Mouse (Mus musculus) liver, postnatal 0 days (tissue): ENCODE data around the gene Pth2. TPM values are rescaled to one million over a fixed set of nuclear protein-coding genes. Genes with fewer than 3 reads are reported as not detected.

Experiments used
- ATAC-seq: fragments of 200-750 bp; cut with Nextera tagmentation; 2 replicates; pipeline ENCODE4 v1.8.0; 2017; ENCODE audit warnings: mild to moderate bottlenecking, moderate library complexity
- DNase-seq: peaks from one replicate; pipeline ENCODE4 v3.0.0-alpha.2; 2016
- H3K27ac ChIP-seq: fragments of 300-500 bp; sonication (generic); 2 replicates; pipeline ENCODE4 v1.5.1; 2014; ENCODE audit warnings: antibody characterized with exemption, moderate library complexity, mild to moderate bottlenecking, low read depth
- H3K27me3 ChIP-seq: fragments of 300-500 bp; sonication (generic); 2 replicates; pipeline ENCODE4 v1.6.1; 2014; ENCODE audit warnings: low read length, control low read depth, mixed read lengths; ENCODE audit not compliant: insufficient read depth
- H3K36me3 ChIP-seq: fragments of 300-500 bp; sonication (generic); replicated peaks from 2 replicates; pipeline ENCODE4 v1.6.1; 2014; ENCODE audit warnings: mild to moderate bottlenecking, control low read depth, low read length, moderate library complexity, mixed read lengths; ENCODE audit not compliant: insufficient read depth
- H3K4me1 ChIP-seq: fragments of 300-500 bp; sonication (generic); 2 replicates; pipeline ENCODE4 v1.6.1; 2014; ENCODE audit warnings: antibody characterized with exemption, mild to moderate bottlenecking, control low read depth; ENCODE audit not compliant: insufficient read depth
- H3K4me2 ChIP-seq: fragments of 300-500 bp; sonication (generic); 2 replicates; pipeline ENCODE4 v1.6.1; 2014; ENCODE audit warnings: low read depth, mild to moderate bottlenecking, low read length, moderate library complexity, mixed read lengths
- H3K4me3 ChIP-seq: fragments of 300-500 bp; sonication (generic); 2 replicates; pipeline ENCODE4 v1.5.1; 2014; ENCODE audit warnings: low read depth, low read length
- H3K9ac ChIP-seq: fragments of 300-500 bp; sonication (generic); replicated peaks from 2 replicates; pipeline ENCODE4 v1.6.1; 2014; ENCODE audit warnings: mild to moderate bottlenecking, moderate library complexity
- H3K9me3 ChIP-seq: fragments of 300-500 bp; sonication (generic); 2 replicates; pipeline ENCODE4 v1.6.1; 2016; ENCODE audit warnings: mild to moderate bottlenecking, control low read depth, low read length, mixed read lengths
- CTCF ChIP-seq: sonication (generic); IDR thresholded peaks from 2 replicates; pipeline ENCODE4 v1.5.1; 2016; ENCODE audit warnings: antibody characterized with exemption, low read depth
- EP300 ChIP-seq: IDR thresholded peaks from 2 replicates; pipeline ENCODE4 v1.6.1; 2016; ENCODE audit warnings: antibody characterized with exemption, low read depth, mild to moderate bottlenecking
- WGBS: fragments of 180-500 bp; shearing (Covaris S2); extraction: QIAGEN DNeasy Blood & Tissue Kit; methylation state at CpG from one replicate; pipeline ENCODE4 v1.1.7; 2014; ENCODE audit not compliant: insufficient replicate concordance; 5-methylcytosine and 5-hydroxymethylcytosine counted together
- polyA plus RNA-seq: library from polyadenylated mRNA; unstranded; fragments of >200 nt; fragmentation: Nextera tagmentation; extraction: Ambion mirVana; gene quantifications from 2 replicates; pipeline ENCODE4 v1.2.1, GENCODE M21; 2015

Pth2 gene
- polyA plus RNA-seq, 1 experiment from 2014 or later, result not detected

- Histone ChIP-seq H3K9me3 (no peaks in the 10 kb centered on the region), H3K4me3 (no peak overlapping the region), H3K4me2 (no peak overlapping the region), H3K27ac (no peak overlapping the region), H3K9ac (no peak overlapping the region), H3K36me3 (peaks cover 2% of the 10 kb centered on the region), H3K4me1 (peaks cover 16% of the 10 kb centered on the region), H3K27me3 (no peaks in the 10 kb centered on the region)
- TF ChIP-seq EP300 (no peak), CTCF (no peak)
- ATAC-seq, result no peak
- no peak for DNase-seq
- 81% methylated on average over 9 of the region's 9 CpGs for WGBS
Observed at GRCm38 (mm10) chr7:45155590-45155989, 25.2 kb upstream of the Pth2 start.

- H3K4me1 ChIP-seq, result peaks cover 15% of the 10 kb centered on the region
- DNase-seq, result no peak
- no peak for ATAC-seq
- H3K4me3 ChIP-seq, result no peak overlapping the region
- no peak overlapping the region for H3K9ac ChIP-seq
- 0 out of 2 replicates have a peak overlapping the region, but pooled peaks have one; percentile 7 for H3K27ac ChIP-seq
- H3K36me3 ChIP-seq, result peaks cover 2% of the 10 kb centered on the region
- no peaks in the 10 kb centered on the region for H3K9me3 ChIP-seq
- 89% methylated on average over 15 of the region's 15 CpGs for WGBS
- H3K27me3 ChIP-seq, result no peaks in the 10 kb centered on the region
- H3K4me2 ChIP-seq, result no peak overlapping the region
- TF ChIP-seq EP300 (no peak), CTCF (no peak)
Observed at GRCm38 (mm10) chr7:45156206-45156605, 24.6 kb upstream of the Pth2 start.

- TF ChIP-seq EP300, result no peak
- no peak for TF ChIP-seq CTCF
- DNase-seq (no peak), ATAC-seq (no peak)
- H3K9ac ChIP-seq, result no peak overlapping the region
- H3K4me2 ChIP-seq, result no peak overlapping the region
- peaks cover 20% of the 10 kb centered on the region for H3K4me1 ChIP-seq
- H3K27me3 ChIP-seq, result peaks cover 3% of the 10 kb centered on the region
- H3K27ac ChIP-seq, result no peak overlapping the region
- WGBS, result 88% methylated on average over 14 of the region's 14 CpGs
- no peaks in the 10 kb centered on the region for H3K9me3 ChIP-seq
- no peak overlapping the region for H3K4me3 ChIP-seq
- H3K36me3 ChIP-seq, result peaks cover 2% of the 10 kb centered on the region
Observed at GRCm38 (mm10) chr7:45157459-45157858, 23.3 kb upstream of the Pth2 start.

GRCm38 (mm10) chr7:45158991-45159390, 21.8 kb upstream of the Pth2 start:
- Histone ChIP-seq H3K36me3 (peaks cover 2% of the 10 kb centered on the region), H3K27ac (no peak overlapping the region), H3K4me3 (no peak overlapping the region), H3K9me3 (no peaks in the 10 kb centered on the region), H3K9ac (no peak overlapping the region), H3K4me1 (peaks cover 20% of the 10 kb centered on the region), H3K4me2 (no peak overlapping the region), H3K27me3 (peaks cover 18% of the 10 kb centered on the region)
- WGBS, result 94% methylated on average over 6 of the region's 6 CpGs
- no peak for TF ChIP-seq CTCF
- no peak for TF ChIP-seq EP300
- ATAC-seq, result no peak
- no peak for DNase-seq

- peaks cover 32% of the 10 kb centered on the region for H3K27me3 ChIP-seq
- H3K27ac ChIP-seq, result no peak overlapping the region
- H3K9ac ChIP-seq, result no peak overlapping the region
- no peak for TF ChIP-seq CTCF
- TF ChIP-seq EP300, result no peak
- H3K4me1 ChIP-seq, result peaks cover 15% of the 10 kb centered on the region
- H3K4me2 ChIP-seq, result no peak overlapping the region
- peaks cover 2% of the 10 kb centered on the region for H3K36me3 ChIP-seq
- ATAC-seq (no peak), DNase-seq (no peak)
- no peaks in the 10 kb centered on the region for H3K9me3 ChIP-seq
- WGBS, result 85% methylated on average over 6 of the region's 6 CpGs
- no peak overlapping the region for H3K4me3 ChIP-seq
Observed at GRCm38 (mm10) chr7:45160316-45160800, 20.4 kb upstream of the Pth2 start.

GRCm38 (mm10) chr7:45160866-45161265, 19.9 kb upstream of the Pth2 start:
- Histone ChIP-seq H3K9ac (no peak overlapping the region), H3K4me3 (no peak overlapping the region), H3K36me3 (peaks cover 2% of the 10 kb centered on the region; the same call in 1 of the 2 replicates), H3K4me1 (peaks cover 15% of the 10 kb centered on the region), H3K4me2 (no peak overlapping the region), H3K27me3 (peaks cover 37% of the 10 kb centered on the region), H3K9me3 (no peaks in the 10 kb centered on the region), H3K27ac (no peak overlapping the region)
- DNase-seq (no peak), ATAC-seq (no peak)
- 77% methylated on average over 3 of the region's 3 CpGs for WGBS
- TF ChIP-seq EP300, result no peak
- TF ChIP-seq CTCF, result no peak
